Mouse (Mus musculus): ENCODE results near the gene Syt5. TPM values are rescaled to one million over a fixed set of nuclear protein-coding genes. Genes with fewer than 3 reads are reported as not detected.

Syt5 gene
- total RNA-seq, 2 experiments from 2014 or later = 281 to 299 TPM

DNA sequence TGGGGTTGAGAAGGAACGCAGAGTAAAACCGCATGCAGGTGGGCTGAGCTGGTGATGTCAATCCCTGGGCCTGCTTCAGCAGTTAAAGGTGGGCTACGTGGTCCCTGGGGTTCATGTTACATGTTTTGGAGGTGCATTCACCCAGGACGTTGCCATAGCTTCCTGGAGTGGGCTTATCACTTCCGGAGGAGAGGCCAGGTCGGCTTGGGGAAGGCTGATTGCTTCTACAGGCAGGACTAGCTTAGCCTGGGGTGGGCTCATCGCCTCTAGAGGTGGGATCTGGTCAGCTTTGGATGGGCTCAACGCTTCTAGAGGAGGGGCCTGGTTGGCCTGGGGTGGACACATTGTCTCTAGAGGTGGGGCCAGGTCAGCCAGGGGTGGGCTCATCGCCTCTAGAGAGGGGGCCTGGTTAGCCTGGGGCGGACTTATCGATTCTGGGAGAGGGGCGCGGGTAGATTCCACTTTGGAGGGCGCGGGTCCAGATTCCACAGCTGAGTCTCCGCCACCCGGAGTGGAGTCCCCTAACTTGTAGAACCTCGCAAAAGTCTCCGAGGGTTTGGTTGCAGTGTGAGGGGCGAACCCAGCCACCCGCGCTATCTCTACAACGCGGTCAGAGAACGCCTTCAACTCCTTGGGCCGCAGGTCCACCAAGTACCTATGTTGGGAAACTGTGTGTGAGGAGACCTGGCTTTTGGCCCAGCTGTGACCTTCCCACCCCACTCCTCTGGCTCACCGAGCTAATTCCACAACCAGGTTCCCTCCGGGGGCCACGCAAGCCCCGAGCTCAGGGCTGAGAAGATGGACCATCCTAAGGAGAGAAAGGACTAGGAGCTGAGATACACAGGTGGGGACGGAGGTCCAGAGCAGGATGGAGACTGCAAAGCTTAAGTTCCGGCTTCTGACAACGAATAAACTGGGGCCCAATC lies 23.9 kb downstream of the Syt5 start:
- no peak for DNase-seq (ENCODE audit: low spot score in 2 of 2)

GRCm38 (mm10) chr7:4522292-4522691 lies 25.0 kb downstream of the Syt5 start:
- DNase-seq (ENCODE audit: low spot score in 2 of 2) = no peak

GRCm38 (mm10) chr7:4521231-4522003 lies 25.9 kb downstream of the Syt5 start:
- DNase-seq (ENCODE audit: low spot score in 2 of 2) = no peak

DNA sequence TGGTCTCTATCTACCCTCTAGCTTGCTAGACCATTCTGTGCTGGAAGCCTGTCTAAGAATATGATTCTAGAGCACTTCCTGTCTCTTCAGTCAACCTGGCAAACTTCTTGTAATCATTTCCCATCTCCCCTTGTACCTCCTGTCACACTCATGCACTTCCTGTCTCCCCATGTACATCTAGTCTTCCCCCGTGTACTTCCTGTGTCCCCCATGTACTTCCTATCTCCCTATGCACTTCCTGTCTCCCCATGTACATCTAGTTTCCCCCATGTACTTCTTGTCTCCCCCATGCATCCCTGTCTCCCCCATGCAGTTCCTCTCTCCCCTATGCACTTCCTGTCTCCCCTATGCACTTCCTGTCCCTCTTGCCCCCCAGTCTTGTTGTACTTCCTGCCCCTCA lies 28.9 kb downstream of the Syt5 start:
- DNase-seq (ENCODE audit: low spot score in 2 of 2) = no peak

DNA sequence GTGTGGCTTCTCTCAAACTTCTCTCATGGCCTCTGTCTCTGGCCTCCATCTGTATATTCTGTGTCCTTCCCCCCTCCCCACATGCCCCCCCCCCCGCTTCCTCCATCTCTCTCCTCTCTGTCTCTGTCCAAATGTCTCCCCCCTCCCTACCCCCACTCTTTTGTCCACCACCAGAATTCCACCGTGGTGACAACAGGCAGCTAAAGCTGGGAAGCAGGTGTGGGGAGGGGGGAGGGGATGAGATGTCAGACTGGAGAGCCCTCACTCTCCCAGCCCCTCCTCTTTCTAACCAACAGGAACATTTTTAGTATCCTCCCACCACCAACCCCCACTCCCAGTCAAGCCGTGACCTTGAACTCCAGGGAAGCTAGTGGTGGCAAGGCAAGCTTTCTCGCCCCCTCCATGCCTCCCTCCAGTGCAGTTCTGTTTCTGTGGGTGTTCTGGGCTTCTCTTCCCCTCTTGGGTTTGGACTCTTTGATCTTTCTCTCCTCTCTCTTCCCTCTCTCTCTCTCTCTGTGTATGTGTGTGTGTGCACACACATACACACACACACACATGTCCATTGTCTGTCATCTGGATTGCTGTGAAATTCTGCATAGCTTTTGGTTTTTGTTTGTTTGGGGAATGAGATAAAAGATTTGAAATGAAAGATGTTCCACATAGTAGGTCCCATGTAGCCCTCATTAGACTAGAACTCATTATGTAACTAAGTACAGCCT lies 30.9 kb downstream of the Syt5 start, which contains the start of gene Tnnt1:
Gene Tnnt1 (minus strand): TSS at position 51 of the 719 bp plus-strand sequence.
- no peak for DNase-seq (ENCODE audit: low spot score in 2 of 2)

- no peak for DNase-seq (ENCODE audit: low spot score in 2 of 2)
Measured at GRCm38 (mm10) chr7:4515853-4516252, 31.5 kb downstream of the Syt5 start.

DNA sequence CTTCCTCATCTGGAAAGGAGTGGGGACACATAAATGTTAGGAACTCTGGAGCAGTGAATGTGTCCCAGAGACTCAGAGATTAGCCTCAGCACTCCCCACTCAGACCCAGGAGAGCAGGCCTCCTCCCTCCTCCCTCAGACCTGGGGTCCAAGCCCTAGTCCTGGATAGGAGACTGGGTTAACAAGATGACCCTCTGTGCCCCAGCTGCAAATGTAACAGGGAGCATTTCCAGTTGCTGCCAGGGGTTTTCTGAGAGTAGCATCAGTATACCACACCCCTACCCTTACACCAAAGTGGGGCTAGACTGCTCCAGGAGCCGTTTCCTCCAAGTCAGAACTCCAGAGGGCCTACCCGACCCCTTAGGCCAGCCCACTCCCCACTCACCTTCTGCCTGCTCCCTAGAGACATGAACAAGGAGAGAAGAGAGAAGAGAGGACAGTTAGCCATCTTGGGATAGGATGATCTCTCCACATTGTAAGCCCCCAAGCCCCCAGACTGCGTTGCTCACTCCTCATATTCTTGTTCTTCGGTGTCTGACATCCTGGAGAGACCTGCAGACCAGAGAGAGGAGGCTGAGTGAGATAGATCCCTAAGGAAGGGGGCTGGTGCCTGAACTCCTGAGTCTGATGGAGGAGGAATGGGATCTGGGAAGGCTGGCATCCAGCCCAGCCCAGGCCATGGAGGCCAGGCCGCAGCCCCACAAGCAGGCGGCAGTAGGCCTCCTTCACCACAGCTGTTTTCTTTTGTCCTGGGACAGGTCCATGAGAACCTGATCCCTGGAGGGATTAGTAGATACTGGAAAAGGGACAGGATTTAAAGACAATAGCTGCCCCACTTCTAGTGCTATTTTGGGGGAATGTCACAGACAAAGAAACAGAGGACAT lies 33.3 kb downstream of the Syt5 start:
- DNase-seq (ENCODE audit: low spot score in 2 of 2) = no peak

DNA sequence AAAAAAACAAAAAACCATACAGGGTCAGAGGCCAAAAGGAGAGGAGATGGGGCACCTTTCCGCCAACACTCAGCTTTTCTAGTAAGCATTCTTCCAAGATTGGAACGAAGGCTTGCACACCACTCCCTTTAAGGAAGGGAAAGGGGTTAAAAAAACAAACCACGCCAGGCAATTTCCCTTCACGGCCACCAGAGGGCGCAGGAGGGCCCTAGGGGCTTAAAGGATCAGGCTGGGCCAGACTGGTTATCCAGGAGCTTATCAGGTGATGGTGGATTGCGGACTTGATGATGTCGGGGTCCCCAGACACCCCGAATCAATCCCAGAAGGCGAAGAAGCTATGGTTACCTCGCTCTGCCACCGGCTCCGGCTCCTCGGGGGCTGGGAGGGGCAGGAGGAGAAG lies 34.1 kb downstream of the Syt5 start:
- peak in 1 of 2 experiments; percentile 31 for DNase-seq (ENCODE audit: low spot score in 2 of 2)

GRCm38 (mm10) chr7:4511489-4512224 lies 35.7 kb downstream of the Syt5 start:
- DNase-seq (ENCODE audit: low spot score in 2 of 2) = no peak

DNA sequence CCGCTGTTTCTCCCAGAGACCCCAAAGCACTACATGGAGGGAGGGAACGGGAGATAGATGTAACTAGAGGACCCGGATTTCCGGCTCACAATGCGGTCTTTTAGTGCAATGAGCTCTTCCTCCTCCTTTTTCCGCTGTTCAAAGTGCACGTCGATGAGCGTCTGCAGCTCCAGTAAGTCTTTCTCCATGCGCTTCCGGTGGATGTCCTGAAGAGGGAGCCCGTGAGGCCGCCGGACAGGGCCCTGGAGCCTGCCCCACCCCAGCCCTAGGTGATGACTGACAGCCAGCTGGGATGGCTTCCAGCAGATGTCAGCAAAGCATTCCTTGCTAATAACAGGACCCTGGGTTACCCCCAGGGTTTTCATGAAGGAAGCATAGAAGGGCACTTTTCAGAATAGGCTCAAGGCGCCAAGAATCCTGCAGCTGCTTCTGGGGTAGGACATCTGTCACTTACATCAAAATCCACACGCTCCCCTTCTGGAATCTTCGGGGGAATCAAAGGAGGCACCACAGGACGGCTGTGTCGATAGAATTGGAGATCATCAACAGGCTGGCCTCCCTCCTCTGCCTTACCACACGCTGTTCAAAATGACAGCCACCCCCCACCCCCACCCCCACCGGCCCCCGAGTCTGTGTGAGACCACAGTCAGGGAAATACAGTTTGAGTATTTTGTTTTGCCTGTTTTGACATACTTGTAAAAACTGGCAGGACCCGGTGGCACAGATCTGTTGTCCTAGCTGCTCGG lies 37.3 kb downstream of the Syt5 start:
- peak; percentile 51 for DNase-seq (ENCODE audit: low spot score in 2 of 2)

DNA sequence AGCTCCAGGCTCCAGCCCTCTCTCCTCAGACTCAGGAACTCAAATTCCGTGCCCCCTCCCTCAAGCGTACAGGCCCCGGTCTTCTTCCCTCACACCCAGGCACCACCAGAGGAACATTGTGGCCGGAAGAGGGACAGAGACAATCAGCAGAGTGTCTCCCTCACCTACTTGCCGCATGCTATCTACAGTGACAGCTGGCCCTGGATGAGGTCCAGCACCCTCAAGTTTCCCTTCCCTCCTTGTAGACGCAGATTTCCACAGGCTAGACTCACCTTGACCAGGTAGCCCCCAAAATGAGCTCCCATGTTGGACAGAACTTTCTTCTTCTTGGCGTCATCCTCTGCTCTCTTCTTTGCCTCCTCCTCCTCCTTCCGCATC lies 38.6 kb downstream of the Syt5 start:
- no peak for DNase-seq (ENCODE audit: low spot score in 2 of 2)

DNA sequence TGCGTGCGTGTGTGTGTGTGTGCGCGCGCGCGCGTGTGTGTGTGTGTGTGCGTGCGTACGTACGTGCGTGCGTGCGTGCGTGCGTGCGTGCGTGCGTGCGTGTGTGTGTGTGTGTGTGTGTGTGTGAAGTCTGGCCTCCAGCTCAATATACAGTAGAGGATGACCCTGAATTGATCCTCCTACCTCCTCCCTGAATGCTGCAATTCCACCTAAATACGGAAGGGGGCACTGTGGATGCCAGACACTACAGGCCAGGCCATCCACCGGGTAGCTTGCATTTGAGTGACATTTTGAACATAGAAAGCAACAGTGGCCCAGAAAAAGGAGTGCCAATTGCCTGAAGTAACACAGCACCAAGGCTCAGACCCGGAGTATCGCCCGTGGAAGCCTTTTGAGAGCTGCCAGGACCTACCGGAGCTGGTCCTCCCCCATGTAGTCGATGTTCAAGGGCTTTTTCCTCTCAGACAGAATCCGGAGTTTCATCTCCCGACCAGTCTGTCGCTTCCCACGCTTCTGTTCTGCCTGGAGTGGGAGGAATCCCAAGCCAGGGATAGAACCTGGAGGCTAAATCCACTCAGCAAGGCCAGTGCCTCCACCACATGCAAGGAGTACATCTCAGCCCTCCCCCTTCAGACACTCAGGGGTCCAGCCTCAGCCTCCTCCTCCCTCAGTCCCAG lies 39.1 kb downstream of the Syt5 start:
- DNase-seq (ENCODE audit: low spot score in 2 of 2) = peak; percentile 22 to 57

DNA sequence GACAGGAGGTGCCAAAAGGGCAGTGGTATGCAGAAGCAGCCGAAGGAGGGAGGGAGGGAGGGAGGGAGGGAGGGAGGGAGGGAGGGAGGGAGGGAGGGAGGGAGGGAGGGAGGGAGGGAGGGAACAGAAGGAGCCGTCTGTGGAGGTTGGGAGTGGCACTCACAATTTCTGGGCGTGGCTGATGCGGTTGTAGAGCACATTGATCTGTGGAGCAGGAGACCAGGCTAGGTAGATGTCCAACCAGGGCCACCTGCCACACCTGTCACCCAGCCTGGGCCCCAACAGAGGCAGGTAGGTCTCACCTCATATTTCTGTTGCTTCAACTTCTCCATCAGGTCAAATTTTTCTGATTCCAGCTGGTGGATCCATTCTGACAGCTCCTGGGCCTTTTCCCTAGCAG lies 40.1 kb downstream of the Syt5 start:
- DNase-seq (ENCODE audit: low spot score in 2 of 2) = no peak

- DNase-seq (ENCODE audit: low spot score in 2 of 2) = no peak
Measured at GRCm38 (mm10) chr7:4504646-4505435, 42.5 kb downstream of the Syt5 start.

- DNase-seq (ENCODE audit: low spot score in 2 of 2) = no peak
Measured at GRCm38 (mm10) chr7:4503858-4504257, 43.5 kb downstream of the Syt5 start.

- DNase-seq (ENCODE audit: low spot score in 2 of 2) = no peak
Measured at GRCm38 (mm10) chr7:4503100-4503499, 44.2 kb downstream of the Syt5 start.

- DNase-seq (ENCODE audit: low spot score in 2 of 2) = peak; percentile 62 to 65
Measured at GRCm38 (mm10) chr7:4502421-4503090, 44.8 kb downstream of the Syt5 start.
